Mouse (Mus musculus): ENCODE data around the gene Poglut1.

DNA sequence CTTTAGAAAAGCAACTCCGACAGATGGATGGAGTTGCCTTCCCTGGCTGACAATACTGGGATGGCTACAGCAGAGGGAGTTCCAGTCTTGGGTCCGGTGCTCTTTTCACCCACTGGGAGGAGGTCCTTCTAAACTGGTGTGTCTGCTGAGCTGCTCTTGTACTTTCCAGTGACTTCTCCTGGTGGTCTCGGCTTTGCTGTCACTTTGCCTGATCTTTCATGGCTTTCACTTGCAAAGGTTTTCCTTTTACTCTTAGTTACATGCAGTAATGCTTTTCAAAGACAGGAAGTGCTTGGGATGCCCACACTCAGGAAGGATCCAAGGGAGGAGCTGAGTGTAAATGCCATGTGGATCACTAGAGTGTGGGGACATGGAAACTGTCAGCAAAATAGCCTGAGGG is 41.4 kb upstream of the Poglut1 start:
- TF ChIP-seq CTCF (IDR thresholded peaks at IDR 0.05; ENCODE audit: extremely low read depth, insufficient read depth, low read length) (no peak), POLR2A (IDR thresholded peaks at IDR 0.05; ENCODE audit: extremely low read depth, insufficient read depth, low read length) (no peak)

Data from cortical plate, adult 2 months (tissue).